9 mouse cellular contexts compared by ENCODE assay signal in the genomic region with DNA sequence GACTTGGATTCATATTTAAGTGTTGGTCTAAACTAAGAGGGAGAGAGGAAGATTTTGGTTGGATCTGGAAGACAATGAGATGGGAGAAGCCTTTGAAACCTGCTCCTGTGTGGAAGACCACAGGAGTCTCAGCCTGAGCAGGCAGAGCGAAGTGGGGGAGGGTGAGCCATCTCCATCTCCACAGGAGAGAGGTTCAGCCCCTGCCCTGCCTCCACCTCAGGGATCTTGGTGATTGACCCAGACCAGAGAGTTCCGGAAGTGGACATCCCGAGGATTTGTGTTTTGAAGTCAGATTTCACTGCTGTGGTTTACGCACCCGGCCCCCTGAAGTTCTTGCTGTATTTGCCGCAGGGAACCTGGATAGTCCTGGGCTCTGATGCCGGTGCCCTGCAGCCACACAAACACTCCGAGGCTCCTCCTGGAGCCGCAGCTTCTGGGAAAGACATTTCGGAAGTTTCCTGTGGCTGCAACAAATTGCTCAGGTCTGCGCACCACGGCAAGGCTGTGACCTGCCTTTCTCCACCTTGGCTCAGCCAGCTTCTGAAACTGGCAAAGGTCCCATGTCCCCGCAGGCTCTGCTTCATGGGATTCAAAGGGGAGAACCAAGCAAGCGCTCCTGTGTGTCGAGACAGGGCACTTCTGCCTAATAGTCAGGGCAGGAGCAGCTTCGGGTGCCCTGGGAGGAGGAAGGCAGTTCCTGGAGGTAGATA.
A peak's percentile ranks its signal among the peaks of the same experiment; 100 is the strongest.
DNase-seq lines count a peak whose midpoint lies in the region; ATAC-seq and TF ChIP-seq lines count a peak whose summit lies in the region.
"Had no signal": no experiment of that assay in that cellular context is flagged by ENCODE, and none has a peak within 500 bp of the region (broad histone marks: within the 10 kb centered on the region; RNA-seq: fewer than 3 reads in every experiment).

No protein-coding gene starts in this region.

- ATAC-seq in embryonic facial prominence, embryonic 11.5 days (replicated peaks; ENCODE audit: insufficient number of reproducible peaks, low FRiP score, low TSS enrichment, low read depth) = no peak
- ATAC-seq in hindbrain, embryonic 12.5 days (ENCODE audit: low FRiP score) = no peak
- ATAC-seq in limb, embryonic 13.5 days (ENCODE audit: low FRiP score, low read depth) = peak; percentile 49; the same call in 1 of the 2 replicates
- no peak for ATAC-seq in activated CD4-positive, CD25-positive, alpha-beta regulatory T cell, adult 4 months

- peak overlapping the region; percentile 11 for H3K9ac ChIP-seq in heart, adult 2 months (ENCODE audit: low read depth, low read length)
- H3K9ac ChIP-seq in embryonic facial prominence, embryonic 11.5 days (replicated peaks; ENCODE audit: low read length) = peak overlapping the region; percentile 41
- H3K9ac ChIP-seq in hindbrain, embryonic 12.5 days = peak overlapping the region; percentile 32
- peak overlapping the region; percentile 53 for H3K9ac ChIP-seq in limb, embryonic 13.5 days

- 13% methylated on average over 16 of the region's 16 CpGs for WGBS in heart, adult 2 months
- WGBS in embryonic facial prominence, embryonic 11.5 days = 4% methylated on average over 16 of the region's 16 CpGs
- WGBS in hindbrain, embryonic 12.5 days = 9% methylated on average over 16 of the region's 16 CpGs
- WGBS in limb, embryonic 13.5 days = 4% methylated on average over 16 of the region's 16 CpGs

- peaks cover 11% of the 10 kb centered on the region for H3K4me1 ChIP-seq in heart, adult 2 months (ENCODE audit: control insufficient read depth, insufficient read depth, low read length)
- H3K4me1 ChIP-seq in embryonic facial prominence, embryonic 11.5 days (ENCODE audit: control insufficient read depth, insufficient read depth, low read length) = no peaks in the 10 kb centered on the region
- peaks cover 21% of the 10 kb centered on the region for H3K4me1 ChIP-seq in hindbrain, embryonic 12.5 days
- peaks cover 42% of the 10 kb centered on the region for H3K4me1 ChIP-seq in limb, embryonic 13.5 days

- intact Hi-C loops in heart, adult 2 months (cut with DNase I) = no loop called here

- DNase-seq in heart, adult 2 months = peak; percentile 24 to 37
- no peak for DNase-seq in heart, adult 8-10 months (ENCODE audit: low spot score)
- DNase-seq in embryonic facial prominence, embryonic 11.5 days (ENCODE audit: low spot score) = no peak
- no peak for DNase-seq in urinary bladder, postnatal 10 days (ENCODE audit: low spot score)
- no peak for DNase-seq in layer of hippocampus, postnatal 25 days (ENCODE audit: extremely low spot score in 1 of 2, low spot score in 1 of 2)

- peak overlapping the region; percentile 38 for H3K4me3 ChIP-seq in heart, adult 2 months
- H3K4me3 ChIP-seq in embryonic facial prominence, embryonic 11.5 days (ENCODE audit: low read depth, low read length) = no peak overlapping the region
- no peak overlapping the region for H3K4me3 ChIP-seq in hindbrain, embryonic 12.5 days
- H3K4me3 ChIP-seq in limb, embryonic 13.5 days = peak overlapping the region; percentile 26
- H3K4me3 ChIP-seq: erythroblast, embryonic 14.5 days had no signal

- H3K27me3 ChIP-seq in heart, adult 2 months (ENCODE audit: control insufficient read depth, insufficient read depth, low read length) = no peaks in the 10 kb centered on the region
- no peaks in the 10 kb centered on the region; the same call in 1 of the 2 replicates for H3K27me3 ChIP-seq in embryonic facial prominence, embryonic 11.5 days (ENCODE audit: control insufficient read depth, insufficient read depth, low read length)
- H3K27me3 ChIP-seq in hindbrain, embryonic 12.5 days = peaks cover 6% of the 10 kb centered on the region
- peaks cover 18% of the 10 kb centered on the region for H3K27me3 ChIP-seq in limb, embryonic 13.5 days

- no peak for TF ChIP-seq EP300 in heart, adult 2 months (IDR thresholded peaks at IDR 0.05; ENCODE audit: insufficient read depth, low read depth, low read length)

- peak overlapping the region; percentile 37 for H3K4me2 ChIP-seq in embryonic facial prominence, embryonic 11.5 days (ENCODE audit: low read depth, low read length)
- peak overlapping the region; percentile 42 for H3K4me2 ChIP-seq in hindbrain, embryonic 12.5 days (replicated peaks)
- peak overlapping the region; percentile 61 for H3K4me2 ChIP-seq in limb, embryonic 13.5 days (replicated peaks)

- H3K9me3 ChIP-seq in embryonic facial prominence, embryonic 11.5 days (replicated peaks; ENCODE audit: control insufficient read depth, low read length) = no peaks in the 10 kb centered on the region
- H3K9me3 ChIP-seq in hindbrain, embryonic 12.5 days (replicated peaks) = no peaks in the 10 kb centered on the region
- H3K9me3 ChIP-seq in limb, embryonic 13.5 days = no peaks in the 10 kb centered on the region

- peak overlapping the region; percentile 5; the same call in 1 of the 2 replicates for H3K27ac ChIP-seq in heart, adult 2 months
- no peak overlapping the region for H3K27ac ChIP-seq in embryonic facial prominence, embryonic 11.5 days (replicated peaks; ENCODE audit: low read depth, low read length)
- H3K27ac ChIP-seq in hindbrain, embryonic 12.5 days = no peak overlapping the region
- H3K27ac ChIP-seq in limb, embryonic 13.5 days = no peak overlapping the region

- TF ChIP-seq POLR2A in heart, adult 2 months (IDR thresholded peaks at IDR 0.05; ENCODE audit: insufficient read depth, low read depth, low read length) = no peak

- H3K36me3 ChIP-seq in heart, adult 2 months (ENCODE audit: control insufficient read depth, insufficient read depth, low read length) = no peaks in the 10 kb centered on the region
- no peaks in the 10 kb centered on the region for H3K36me3 ChIP-seq in embryonic facial prominence, embryonic 11.5 days (replicated peaks; ENCODE audit: control insufficient read depth, insufficient read depth, low read depth, low read length)
- no peaks in the 10 kb centered on the region for H3K36me3 ChIP-seq in hindbrain, embryonic 12.5 days
- H3K36me3 ChIP-seq in limb, embryonic 13.5 days = no peaks in the 10 kb centered on the region

- H3K79me2 ChIP-seq in heart, adult 2 months (replicated peaks; ENCODE audit: control insufficient read depth, insufficient read depth, low read length) = no peaks in the 10 kb centered on the region

- TF ChIP-seq CTCF in heart, adult 2 months (IDR thresholded peaks at IDR 0.05) = no peak

Comparison
In these comparisons a context has a peak if more than half of its experiments do, and no peak if none do; other contexts are left out.
1. DNase-seq: peak in heart, adult 2 months (2 of 2); none in heart, adult 8-10 months (single experiment), embryonic facial prominence, embryonic 11.5 days (single experiment), urinary bladder, postnatal 10 days (single experiment) and layer of hippocampus, postnatal 25 days (0 of 2).
2. H3K4me3 ChIP-seq: peak in heart, adult 2 months (single experiment) and limb, embryonic 13.5 days (single experiment); none in embryonic facial prominence, embryonic 11.5 days (single experiment) and hindbrain, embryonic 12.5 days (single experiment).
3. Peak in every context shown above with its lines, with median percentiles within 50 percentile points of each other: H3K9ac ChIP-seq and H3K4me2 ChIP-seq.